Mouse (Mus musculus) heart, adult 8-10 months (tissue): ENCODE measurements around the gene Ikzf4. TPM values are rescaled to one million over a fixed set of nuclear protein-coding genes. Genes with fewer than 3 reads are reported as not detected.

Source experiments
- DNase-seq: peaks from one replicate; pipeline ENCODE4 v3.0.0; 2022; ENCODE audit warnings: low spot score
- total RNA-seq, 4 experiments: library from RNA; stranded (reverse); gene quantifications; 2 replicates each; pipeline ENCODE4 v1.2.4; 2022

Ikzf4 gene
- total RNA-seq, result 1 to 10 TPM in 1 of 4 experiments, under 1 TPM in 3; 0.49 to 2.3 (median 0.55) TPM

DNA sequence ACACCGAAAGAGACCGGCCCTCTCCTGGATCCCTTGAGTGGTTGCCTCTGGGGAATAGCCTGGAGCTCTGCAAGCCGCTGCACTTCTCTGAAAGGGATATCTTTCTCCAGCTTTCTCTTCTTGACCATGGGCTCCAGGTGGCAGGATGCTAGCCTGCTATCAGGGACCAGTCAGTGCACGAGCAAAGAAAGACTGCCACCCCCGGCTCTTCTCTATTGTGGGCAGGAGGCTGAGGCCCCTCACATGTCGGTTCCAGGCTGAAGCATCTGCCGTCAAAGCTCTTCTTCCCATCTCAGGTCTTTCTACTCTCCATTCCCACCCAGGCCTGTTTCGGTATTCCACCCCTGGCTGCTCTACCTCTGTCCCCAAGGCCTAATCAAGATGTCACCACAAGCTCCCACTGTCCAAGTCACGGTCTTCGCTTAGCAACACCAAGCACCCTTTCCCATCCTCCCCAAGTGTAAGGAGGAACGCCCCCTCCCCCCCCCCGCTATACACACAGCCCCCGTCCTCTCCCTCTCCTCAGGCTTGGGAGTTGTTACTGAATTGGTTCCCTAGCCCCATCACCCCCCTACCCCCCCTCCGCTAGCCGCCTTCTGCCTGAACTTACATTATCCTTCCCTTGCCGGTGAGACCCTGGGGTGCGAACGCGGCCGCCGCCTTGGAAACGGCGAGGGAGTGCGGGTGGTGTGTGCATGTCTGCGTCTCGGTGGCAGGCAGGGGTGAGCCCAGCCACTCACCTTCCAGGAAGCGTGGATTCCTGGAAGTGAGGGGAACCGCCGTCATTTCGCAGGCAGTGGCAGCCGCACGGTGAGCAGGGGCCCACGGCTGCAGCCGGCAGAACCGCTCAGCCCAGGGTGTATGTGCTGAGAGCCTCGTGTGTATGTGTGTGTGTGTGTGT, at the start of gene Ikzf4:
Gene Ikzf4 (minus strand): TSS at position 881 of the 901 bp plus-strand sequence.
- DNase-seq, result no peak

DNA sequence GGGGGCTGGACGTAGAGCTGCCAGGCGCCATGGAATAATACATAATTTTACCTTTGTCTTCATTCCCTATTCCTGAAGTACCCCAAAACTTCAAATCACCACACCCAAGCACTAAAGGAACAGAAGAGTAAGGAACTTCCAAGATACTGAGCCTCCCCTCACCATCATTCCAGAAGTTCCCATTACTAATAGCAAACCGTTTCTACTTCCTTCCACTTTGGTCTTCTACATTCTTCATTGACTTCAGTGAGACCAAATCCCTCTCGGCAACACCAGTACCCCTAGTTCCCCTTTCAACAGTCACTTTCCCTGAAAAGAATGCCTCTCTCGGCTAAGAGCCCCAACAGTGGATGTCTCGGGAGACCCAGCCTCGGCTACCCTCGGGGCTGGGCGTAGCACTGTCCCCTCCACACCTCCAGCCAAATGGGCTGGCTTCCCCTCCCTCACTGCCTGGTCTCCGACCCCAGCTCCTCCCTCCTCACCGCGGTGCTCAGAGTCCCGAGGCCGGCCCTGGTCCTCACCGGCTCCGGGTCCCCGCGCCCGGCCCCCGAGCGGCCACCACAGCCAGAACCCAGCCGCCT, 49.7 kb upstream of the Ikzf4 start:
- no peak for DNase-seq

DNA sequence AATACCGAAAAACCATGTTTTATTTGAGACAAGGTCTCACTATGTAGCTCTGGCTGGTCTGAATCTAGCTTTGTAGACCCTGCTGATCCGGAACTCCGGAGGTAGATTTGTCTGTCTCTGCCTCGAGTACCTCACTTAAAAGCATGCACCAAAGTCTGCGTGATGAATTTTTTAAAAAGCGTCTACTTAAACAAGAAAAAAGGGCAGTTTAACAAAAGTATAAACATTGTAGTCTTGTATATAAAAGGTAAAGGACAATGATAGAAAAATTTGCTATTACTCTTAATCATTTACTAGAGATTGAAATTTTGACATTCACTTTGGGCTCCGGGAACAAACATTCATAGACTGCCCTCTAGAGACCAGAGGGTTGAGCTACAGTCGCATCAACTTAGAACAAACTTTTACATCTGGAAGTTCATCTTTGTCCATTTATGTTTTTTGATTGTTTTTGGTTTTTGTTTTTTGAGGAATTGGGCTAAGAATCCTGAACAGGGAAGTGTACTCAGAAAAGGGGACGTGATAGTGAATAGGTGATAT, 28.7 kb upstream of the Ikzf4 start:
- peak; percentile 57 for DNase-seq

DNA sequence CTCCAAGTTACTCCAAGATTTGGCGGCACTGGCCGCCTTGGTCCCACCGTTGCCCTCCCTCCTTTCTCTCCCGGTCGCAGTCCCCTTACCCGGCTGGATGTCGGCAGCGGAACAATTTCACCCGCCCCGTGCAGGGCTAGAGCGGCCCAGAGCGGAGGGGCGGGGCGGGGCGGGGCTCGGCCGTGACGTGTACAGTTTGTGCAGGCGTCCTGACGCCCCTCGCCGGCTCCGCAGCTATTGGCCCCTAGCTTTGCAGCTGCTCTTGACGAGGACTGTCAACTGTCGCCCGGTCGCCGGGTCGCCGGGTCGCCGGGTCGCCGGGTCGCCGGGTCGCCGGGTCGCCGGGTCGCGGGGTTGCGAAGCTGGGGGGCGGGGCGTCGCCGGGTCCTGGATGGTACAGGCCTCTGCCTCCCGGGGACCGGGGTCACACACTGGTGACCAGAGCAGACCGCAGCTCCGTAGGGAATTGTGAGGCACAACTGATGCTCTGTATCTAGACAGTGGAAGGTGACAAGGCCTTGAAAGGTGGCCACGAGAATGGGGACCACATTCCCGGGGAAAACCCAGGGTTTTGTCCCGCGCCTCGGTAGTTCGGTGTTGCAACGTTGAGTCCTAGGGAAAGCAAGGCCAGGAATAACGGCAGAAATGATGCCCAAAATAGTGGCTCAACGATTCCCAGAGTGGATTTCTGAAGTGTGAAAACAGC, 28.1 kb upstream of the Ikzf4 start, which contains the start of gene Suox:
Gene Suox (minus strand): TSS at position 311 of the 706 bp plus-strand sequence.
- peak; percentile 76 for DNase-seq

DNA sequence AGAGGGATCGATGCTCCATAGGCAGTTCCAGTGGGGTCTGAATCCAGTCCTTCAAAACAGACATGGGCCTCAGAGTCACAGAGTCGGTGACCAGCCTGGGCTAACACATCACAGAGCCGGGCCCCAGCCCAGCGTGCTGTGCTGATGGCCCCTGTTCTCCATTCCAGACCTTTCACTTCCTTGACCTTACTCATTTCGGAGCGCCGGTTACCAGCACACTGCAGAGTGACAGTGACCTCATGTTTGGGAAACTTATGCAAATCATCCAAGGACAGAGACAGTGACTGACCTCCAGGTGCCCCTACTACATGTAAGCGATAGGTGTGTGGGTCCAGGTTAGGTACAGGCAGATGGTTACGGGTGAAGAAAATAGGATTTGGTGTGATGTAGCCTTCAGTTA, 25.4 kb upstream of the Ikzf4 start:
- DNase-seq, result no peak

DNA sequence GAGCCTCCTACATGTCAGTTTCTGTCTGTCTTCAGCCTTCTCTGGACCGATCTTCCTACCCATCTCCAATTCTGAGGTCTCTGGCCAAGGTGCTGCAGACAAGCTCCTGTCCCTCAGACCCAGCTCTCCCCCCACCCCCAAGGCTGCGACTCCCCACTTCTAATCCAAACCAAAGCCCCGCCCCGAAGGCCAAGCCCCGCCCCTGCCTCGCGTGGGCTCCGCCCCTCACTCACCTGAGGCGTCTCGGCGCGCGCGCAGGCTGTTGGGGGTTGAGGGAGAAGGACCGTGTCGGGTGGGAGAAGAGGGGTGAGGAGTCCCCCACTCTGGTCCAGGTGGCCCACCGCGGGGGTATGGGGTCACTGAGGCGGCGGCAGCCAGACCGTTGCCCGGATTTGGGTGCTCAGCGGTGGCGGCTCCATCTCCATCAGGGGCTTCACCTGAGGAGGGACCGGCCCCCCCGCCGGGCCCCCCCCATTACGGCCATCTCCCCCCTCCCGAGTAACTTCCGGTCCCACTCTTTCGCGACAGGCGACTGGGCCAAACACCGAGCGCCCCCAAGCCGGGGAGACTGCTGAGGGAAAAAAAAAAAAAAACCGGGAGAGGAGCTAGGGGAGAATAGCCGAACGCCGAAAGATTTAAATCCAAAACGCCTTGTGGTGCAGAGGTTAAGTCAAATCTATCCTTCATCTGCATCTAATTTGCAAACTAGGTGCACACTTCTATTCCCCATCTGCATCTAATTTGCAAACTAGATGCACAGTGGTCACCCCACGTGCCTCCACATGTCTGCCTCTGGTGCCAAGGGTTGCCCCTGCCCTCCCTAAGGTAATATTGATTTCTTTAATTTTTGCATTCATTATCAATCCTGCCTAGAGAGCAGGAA, 23.2 kb upstream of the Ikzf4 start:
- no peak for DNase-seq

DNA sequence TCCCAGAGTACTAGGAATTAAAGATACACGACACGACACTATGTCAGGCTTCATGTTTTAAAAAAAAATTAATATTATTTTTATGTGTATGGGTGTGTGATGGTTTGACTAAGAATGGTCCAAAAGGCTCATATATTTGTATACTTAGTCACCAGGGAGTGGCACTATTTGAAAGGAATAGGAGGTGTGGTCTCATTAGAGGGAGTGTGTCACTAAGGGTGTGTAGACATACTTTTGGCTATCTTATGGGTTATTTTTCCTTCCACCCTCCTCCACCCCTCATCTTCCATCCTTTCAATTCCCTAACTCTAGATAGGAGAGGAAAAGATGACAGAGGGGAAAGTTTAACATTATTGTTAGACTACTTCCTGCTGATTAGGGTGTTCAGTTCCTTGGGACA, 20.0 kb upstream of the Ikzf4 start:
- no peak for DNase-seq

DNA sequence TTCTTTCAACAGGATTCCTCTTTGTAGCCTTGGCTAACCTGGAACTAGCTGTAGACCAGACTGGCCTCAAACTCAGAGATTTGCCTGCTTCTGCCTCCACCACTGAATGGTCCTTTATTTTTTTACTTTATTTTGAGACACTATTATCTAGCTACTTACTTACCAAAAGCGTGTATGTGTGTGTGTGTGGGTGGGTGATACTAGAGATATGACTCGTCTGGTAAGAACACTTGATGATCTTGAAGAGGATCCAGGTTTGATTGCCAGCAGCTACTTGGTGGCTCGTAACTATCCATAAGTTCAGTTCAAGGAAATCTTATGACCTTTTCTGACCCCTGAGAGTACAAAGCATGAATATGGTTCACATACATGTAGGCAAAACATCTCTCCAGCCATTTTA, 19.5 kb upstream of the Ikzf4 start:
- DNase-seq, result no peak

DNA sequence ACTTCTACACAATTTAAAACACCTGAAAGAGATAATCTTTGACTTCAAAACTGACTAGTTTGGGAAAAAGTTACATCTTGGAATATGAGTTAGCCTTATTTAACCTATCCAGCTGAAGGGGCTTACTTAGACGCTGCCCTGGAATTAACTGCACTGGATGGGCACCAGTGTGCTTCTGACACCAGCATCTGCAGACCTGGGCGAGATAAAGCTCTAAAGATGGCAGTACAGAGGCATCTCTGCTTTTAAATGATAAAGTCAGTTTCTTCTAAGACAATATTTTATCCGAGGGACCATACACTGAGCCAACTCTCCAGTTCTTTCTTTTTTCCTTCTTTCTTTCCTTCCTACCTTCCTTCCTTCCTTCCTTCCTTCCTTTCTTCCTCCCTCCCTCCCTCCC, 19.0 kb upstream of the Ikzf4 start:
- no peak for DNase-seq

DNA sequence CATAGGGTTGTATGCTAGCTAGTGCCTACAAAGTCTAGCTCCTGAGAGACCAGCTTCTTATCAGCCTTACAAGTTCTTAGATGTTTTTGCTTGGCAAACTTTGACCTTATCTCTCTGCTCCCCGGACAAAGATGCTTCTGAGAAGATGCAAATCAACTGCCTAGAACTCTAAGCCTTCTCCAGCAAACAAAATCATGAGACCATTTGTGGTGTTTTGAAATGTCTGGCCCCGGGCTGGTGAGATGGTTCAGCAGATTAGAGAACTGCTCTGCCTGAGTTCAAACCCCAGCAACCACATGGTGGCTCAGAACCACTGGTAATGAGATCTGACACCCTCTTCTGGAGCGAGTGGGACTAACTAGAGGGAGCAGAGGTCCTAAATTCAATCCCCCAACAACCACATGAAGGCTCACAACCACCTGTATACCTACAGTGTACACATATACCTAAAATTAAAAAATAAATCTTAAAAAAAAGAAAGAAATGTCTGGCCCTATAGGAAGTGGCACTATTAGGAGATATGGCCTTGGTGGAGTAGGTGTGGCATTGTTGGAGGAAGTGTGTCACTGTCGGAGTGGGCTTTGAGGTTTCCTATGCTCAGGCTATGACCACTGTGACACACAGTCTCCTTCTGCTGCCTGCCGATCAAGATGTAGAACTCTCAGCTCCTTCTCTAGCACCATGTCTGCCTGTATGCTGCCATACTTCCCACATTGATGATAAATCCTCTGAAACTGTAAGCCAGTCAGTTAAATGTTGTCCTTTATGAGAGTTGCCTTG, 17.8 kb upstream of the Ikzf4 start:
- DNase-seq, result no peak

DNA sequence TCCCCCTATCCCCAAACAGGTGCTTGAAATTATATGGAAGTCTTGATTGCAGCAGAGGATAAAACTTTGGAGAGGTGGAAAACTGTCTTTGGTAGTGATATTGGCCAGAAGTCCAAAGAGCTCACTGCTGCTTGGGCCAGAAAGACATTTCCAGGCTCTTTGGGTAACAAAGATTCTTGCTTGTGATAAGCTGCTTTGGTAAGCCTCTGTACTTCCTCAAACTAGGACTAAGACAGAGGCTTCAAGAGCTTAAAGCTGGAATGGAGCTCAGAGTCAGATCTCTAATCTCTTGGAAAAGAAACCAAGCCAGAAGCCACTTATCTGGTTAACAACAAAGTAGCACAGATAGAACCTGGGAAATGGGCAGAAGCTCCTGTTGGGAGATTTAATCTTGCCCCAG, 16.7 kb upstream of the Ikzf4 start:
- DNase-seq, result no peak

DNA sequence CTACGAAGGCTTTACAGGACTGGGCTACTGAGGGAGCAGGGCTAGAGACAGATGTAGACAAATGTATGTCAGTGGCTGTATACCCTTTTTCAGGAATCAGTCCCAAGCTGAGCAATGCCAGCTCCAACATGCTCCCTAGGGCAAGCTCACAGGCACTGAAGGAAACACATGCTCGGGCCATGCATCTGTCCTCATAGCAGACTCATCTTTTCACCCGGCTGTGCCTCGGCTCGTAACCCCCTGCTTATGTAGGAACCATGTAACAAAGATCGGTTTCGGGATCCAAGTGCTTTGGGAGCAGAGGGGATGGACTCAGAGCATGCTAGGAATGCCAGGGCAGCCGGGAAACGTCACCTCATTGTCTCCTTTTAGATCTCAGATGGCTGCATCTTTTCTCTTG, 13.7 kb upstream of the Ikzf4 start:
- no peak for DNase-seq

DNA sequence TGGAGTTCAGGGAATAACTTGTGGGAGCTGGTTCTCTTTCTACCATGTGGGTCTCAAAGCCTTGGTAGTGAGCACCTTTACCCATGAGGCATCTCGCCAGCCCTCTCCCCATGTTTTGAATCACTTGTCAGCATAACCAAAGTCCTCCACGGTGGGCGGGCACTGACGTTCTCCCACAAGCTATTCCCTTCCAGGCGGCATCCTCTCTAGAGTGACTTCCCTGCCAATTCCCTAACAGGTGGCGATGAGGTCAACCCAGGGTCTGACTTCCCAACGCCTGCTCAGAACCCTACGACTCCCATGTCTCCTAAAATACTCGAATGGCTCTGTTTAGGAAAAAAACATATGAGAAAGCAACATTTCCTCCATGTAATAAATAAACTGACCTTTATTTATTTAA, 12.1 kb upstream of the Ikzf4 start:
- no peak for DNase-seq

DNA sequence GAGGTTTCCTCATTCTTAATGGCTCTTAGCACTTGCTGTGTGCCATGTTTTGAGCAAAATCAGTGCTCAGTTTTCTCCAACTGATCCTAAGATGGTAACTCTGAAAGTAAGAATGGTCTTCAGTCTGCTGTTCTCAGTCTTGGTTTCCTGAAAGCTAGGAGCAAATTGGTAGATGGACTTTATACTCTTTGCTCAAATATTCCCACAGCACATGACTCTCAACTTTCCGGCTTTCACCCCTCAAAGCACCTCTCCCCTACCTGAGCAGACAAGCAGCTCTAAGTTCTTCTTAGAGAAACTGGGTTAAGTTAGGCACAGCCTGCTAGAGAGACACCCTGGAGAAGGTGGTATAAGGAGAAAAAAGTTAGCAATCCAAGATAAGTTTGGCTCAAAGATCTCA, 10.9 kb upstream of the Ikzf4 start:
- DNase-seq, result no peak

DNA sequence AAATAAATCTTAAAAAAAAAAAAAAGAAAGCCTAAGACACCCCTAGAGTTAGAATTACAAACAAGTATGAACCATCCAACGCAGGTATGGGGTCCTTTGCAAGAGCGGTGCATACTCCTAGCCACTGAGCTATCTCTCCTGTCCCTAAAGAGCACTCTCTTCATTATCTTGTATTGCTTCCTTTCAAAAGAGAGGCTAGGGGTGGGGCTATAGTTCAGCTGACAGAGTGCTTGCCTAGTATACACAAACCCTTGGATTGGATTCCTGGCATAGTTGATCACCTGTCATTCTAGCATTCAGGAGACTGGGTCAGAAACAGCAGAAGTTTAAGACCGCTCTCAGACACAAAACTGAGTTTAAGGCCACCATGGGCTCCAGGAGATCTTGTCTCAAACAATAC, 9.5 kb upstream of the Ikzf4 start:
- DNase-seq, result no peak

DNA sequence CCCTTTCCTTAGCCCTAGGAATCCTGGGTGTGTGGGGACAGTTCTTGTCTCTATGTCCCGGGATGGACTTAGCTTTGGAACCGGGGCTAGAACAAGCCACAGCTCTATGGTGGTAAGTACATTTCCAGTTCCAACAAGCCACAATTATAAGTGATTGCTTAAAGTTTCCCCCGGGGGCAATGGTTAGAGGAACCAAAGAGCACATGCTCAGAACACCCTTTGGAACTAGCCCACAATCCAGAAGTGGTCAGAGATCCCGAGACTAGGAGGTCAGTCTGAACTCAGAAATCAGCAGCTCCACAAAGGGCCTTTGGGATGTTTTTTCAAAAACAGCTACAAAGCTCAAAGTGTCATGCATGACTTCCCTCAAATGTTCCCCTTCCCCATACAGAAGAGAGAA, 8.1 kb upstream of the Ikzf4 start:
- no peak for DNase-seq

DNA sequence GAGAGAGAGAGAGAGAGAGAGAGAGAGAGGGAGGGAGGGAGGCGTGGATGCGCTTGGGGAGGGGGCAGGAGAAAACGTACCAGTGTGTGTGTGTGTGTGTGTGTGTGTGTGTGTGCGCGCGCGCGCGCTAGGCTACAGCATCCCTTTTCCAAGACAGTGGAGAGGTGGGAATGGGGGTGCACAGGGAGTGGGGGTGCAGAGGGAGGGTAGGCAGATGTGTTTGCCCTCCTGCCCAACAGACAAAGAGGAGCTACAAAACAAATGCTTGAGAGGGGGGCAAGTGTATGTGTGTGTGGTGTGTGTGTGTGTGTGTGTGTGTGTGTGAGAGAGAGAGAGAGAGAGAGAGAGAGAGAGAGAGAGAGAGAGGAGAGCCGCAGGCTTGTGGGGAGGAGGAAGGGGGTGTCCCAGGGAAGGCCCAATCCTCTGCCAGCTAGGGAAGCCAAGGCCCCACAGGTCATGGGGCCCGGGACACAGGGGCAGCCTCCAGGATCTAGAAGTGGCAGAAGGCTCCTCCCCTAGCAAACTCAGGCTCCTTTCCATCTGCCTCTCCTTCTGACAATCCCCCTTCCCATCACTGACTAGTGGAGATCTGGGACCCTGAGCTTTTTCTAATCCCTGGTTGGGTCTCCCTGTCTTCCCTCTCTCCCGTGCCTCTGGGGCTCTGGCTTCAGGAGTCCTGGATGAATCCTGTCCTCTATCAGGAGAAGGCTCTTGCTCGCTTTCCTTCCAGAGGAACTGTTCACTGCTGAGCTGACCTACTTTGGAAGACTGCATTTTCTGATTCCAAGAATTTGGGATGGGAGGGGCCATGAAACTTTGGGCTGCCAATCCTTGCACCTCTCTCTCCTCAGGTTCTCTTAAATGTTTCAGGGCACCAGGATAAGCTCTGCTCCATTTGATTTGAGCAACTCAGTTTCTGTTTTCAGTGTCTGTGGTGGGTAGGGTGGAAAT, 623 bp upstream of the Ikzf4 start:
- peak; percentile 24 for DNase-seq

DNA sequence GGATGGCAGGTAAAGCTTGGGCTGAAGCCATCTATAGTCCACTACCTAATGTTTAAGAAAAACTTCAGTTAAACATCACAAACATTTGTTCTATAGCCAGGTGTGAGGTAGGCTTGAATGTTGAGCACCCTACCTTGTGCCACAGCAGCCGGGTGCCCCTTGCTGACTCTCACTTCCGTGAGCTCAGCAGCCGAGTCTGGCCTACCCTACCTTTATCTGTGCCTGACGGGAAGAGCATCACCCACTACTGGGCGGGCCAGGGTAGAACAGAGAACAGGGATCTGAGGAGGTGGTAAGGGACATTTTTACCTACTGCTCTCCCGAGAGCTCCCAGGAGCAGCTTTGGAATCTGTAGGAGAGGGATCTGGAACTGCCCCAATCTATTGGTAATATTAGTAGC, 3.0 kb downstream of the Ikzf4 start:
- DNase-seq, result no peak

DNA sequence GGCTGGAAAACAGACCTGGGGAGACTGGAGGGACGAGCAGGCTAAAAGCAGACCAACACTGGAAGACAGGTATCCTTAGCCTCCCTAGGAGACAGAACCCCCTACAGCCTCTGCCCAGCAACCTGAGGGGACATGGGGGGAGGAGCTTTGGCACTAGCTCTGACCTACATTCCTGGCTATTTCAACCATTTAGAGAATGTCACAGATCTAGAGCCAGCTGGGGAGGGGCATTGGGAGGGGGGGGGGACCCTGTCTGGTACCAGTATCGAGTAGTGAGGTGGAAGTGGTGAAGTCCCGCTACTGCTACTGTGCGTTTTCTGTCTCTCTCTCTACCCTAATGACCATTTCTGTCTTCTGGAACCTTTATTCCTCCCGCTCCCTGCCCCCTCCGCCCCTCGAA, 3.9 kb downstream of the Ikzf4 start:
- DNase-seq, result no peak
